Mouse (Mus musculus) gastrocnemius, adult 8-10 months (tissue): Measurements from ENCODE around the gene App. TPM values are rescaled to one million over a fixed set of nuclear protein-coding genes. Genes with fewer than 3 reads are reported as not detected.

Source experiments
- DNase-seq, 2 experiments: peaks; one replicate each; pipeline ENCODE4 v3.0.0; 2022; ENCODE audit warnings: low spot score in 2 of 2
- total RNA-seq, 4 experiments: library from RNA; stranded (reverse); gene quantifications; 2 replicates each; pipeline ENCODE4 v1.2.4; 2022

The App gene
- total RNA-seq, 4 experiments from 2014 or later: 55.2 to 84.5 (median 64.2) TPM

GRCm38 (mm10) chr16:85151681-85152080, 21.9 kb downstream of the App start:
- DNase-seq: no peak

DNA sequence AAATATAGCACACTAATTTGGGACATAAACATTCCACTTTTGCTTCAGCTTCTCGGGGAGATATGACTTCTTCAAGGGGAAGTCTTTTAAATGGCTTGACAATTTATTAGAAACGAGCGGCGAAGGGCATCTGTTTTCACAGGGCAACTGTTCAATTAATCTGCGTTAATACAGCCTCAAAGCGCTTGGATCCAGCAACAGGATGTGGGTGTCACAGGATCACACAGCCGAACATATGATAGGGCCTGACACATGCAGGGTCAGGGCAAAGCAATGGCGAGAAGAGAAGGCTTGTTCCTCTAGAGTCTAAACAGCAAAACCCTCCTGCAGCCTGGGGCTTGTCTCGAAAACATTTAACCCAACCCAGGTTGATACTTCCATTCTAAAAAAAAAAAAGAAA, 22.7 kb downstream of the App start:
- no peak for DNase-seq

GRCm38 (mm10) chr16:85149509-85149871, 24.1 kb downstream of the App start:
- DNase-seq: no peak

GRCm38 (mm10) chr16:85148615-85149508, 24.7 kb downstream of the App start:
- peak; percentile 41 to 52 for DNase-seq

DNA sequence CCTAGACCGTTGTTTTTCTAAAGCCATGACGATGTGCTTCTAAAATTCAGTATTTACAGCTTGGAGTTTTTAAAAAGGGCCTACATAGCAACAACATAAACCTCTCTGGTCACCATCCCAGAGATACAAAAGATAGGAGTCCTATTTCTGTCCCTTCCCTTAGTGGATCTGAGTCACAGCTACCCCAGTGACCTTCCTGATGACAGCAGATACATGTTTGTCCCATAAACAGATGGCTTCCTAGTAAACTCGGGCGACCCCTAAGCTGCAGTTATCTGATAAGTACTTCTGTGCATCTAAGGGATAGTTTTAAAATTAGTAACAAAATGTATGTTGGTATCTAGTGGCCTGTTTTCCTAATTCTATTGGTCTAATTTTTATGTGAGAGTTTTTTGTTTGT, 26.1 kb downstream of the App start:
- DNase-seq: no peak

DNA sequence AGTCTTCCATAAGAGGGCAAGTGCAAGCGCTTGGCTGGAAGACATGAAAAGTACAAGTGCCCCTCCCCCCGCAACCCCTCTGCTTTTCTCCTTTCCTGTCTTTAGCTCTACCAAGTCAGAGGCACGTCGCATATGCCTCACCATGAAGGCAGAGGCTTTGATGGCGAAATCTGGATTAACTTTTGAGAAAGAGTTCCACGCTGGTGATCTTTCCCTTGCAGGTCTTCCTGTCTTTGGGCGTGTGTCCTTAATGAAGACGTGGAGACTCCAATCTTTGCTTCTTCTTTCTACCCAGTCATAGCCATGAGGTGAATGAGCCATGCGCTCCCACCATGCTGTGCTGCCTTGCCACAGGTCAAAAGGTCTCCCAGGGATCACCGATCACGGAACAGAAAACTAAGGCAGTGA, 27.8 kb downstream of the App start:
- no peak for DNase-seq

DNA sequence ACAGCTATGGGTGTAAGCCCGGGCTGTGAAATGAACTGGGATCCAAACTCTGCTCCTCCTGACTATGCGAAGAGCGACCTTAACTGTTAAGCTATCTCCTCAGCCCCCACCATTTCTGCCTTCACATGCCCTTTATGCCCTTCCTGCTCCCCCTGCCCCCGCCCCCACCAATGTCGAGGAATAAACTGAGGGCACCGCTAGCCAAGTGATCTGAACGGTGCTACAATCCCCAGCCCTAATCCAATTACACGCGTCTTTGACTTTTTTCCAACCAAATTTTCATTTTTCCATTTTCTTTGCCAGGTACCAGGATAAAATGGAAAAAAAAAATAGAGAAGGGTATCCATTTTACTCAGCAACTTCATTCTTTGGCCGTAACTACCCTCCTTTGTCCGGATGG, 28.2 kb downstream of the App start:
- DNase-seq: no peak

DNA sequence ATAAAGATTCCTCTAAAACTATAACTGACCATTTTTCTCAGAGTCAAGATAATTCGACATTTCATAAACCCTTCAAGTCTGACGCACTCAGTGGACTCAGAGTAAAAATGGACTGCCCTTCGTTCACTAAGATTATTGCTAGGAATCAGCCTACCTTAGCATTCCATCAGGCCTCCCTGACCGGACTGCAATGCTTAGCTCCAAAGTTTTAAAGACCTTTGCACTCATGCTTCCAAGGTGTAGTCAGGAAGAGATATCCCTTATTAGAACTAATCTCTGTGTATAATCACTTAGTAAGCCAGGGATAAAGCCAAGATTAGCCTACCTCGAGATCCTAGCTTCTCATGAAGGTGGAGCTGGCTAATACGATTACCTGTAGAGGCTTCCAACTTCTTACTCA, 29.2 kb downstream of the App start:
- DNase-seq: no peak

DNA sequence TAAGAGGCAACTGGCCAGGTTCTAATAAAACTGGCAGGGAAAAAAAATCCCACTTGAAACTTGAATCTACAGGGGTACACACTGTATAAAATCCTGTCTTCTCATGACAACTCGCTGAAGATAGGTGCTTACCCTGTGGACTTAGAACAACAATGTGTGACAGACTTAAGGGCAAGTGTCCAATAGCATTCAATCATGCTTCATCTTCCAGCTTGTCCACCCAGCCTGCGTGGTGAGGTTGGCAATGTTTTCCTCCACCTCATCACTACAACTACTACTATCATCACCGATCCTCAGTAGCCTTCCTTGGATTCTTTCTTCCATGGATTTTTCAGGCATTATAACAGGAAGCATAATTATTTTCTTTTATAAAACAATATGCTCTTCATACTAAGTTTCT, 29.7 kb downstream of the App start:
- DNase-seq: no peak

- DNase-seq: no peak
These were observed 30.4 kb downstream of the App start for GRCm38 (mm10) chr16:85143188-85143587.

DNA sequence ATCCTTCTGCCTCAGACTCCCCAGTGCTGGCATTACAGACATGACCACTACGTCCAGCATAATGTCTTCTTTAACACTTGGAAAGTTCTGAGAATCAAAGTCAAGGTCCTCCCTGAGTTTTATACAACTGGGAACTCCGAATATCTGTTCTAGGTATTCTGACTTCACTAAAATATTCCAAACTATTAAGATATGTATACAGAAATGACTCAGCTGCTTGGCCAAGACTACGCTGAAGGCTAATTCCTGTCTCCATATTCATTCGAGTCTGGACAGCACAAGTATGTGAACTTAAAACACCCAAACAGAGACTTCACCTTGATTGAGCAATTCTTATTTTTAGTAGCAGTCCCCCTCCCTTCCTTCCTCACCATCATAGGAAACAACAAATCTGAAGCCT, 32.2 kb downstream of the App start:
- DNase-seq: no peak

GRCm38 (mm10) chr16:85139178-85139604, 34.4 kb downstream of the App start:
- no peak for DNase-seq

DNA sequence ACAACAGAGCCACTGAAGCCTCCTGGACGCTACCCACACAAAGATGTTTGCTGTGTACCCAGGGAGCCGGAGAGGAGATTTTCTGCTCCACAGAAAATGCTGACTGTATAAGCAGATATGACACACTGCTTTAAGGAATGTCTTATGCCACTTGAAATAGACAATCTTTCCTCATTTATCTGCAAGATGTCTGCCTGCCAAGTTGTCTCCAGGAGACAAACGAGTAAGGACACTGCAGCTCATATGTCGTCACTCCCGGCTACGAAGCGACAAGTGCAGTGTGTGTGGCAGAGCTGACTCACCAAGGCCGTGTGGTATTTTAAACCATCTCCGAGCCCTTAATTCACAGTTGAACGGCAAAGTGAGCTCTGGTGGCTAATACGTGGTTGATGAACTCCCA, 36.2 kb downstream of the App start:
- no peak for DNase-seq

GRCm38 (mm10) chr16:85136046-85136445, 37.5 kb downstream of the App start:
- DNase-seq: no peak

DNA sequence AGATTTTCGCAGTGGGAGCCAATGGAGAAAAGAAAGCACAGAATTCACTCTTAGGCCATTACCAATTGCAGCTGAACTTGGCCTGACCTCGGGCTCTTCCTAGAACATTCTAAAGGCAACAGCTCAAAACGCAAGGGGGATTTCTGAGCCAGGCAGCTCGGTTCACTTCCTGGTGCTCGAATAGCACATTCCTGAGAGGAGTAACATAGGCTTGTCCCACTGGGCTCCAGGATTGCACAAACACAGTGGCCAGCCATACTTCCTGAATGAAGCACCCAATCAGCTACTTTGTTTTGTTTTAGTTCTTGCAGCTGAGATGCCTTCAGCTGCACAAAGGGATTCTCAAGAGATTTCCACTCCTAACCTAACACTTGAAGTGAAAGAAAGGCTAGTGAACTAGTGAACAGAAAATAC, 40.1 kb downstream of the App start:
- DNase-seq: peak; percentile 60 to 65

- DNase-seq: no peak
These were observed 40.5 kb downstream of the App start for GRCm38 (mm10) chr16:85133057-85133456.

- no peak for DNase-seq
These were observed 41.4 kb downstream of the App start for GRCm38 (mm10) chr16:85132182-85132581.

DNA sequence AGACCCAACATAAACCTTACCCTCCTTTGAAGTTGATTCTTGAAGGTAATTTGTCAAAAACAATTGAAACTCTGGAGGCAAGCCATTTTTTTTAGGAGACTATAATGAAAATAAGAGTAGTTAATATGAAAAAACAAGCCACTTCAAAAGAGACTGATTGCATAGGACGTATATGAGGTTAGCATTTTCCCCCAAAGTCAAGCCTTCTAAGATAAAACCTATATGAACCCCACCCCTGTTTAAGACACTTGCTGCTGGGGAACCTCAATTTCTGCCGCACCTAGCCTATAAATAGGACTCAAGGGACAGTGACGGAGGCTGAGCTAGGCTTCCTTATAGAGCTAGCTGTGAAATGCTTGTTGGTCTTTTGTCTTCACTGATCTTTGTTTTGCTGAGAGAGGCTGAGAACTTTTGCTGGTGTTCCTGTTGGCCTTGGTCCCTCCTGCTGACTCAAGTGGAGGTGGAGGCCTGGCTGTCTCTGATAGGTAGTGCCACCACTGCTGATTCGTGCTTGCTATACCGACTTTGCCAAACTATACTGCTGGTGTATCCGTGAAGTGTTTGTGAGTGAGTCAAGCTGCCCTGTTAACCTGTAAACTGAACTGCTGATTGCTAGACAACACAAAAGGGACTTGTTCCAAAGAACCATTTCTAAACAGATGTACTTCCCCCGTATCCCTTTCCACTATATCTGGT, 42.6 kb downstream of the App start:
- DNase-seq: no peak

DNA sequence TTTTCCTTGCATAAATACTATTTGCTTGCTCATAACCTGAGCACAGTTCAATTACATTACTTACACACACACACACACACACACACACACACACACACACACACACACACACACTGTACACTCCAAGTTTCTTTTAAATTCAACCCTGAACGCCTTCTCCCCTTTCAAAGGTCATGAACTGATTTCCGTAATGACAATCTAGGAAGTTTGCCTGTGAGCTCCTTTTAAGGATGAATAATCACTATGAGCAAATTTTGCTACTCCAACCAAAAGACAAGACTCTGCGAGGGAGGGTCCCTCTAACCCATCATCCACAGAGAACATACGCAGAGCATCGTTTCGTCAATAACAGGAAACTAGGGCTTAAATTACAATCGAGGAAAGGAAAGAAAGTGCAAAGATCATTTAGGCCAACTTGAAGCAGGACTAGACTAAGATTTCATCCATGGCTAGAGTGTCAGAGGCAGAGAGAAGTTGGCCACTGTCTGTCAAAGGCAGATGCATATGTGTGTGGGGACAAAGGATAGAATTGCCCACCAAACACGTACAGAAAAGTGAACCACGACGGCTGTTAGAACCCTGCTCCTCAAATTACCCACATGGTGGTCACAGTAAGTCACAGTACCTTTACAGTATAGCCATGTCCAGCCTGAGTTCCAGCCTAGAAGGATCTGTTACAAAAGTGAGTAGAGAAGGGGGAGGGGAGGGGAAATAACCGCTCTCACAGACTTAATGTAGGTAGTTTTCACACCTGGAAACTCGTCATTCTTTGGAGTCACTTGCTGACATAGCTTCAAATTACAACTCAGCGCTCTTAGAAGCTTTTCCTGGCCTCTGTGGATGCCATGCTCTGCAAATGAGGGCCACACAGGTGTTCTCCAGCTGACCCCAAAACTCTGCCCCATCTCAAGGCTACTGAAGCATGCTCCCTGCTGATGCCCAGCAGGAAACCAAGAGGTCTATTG, 44.6 kb downstream of the App start:
- DNase-seq: no peak

DNA sequence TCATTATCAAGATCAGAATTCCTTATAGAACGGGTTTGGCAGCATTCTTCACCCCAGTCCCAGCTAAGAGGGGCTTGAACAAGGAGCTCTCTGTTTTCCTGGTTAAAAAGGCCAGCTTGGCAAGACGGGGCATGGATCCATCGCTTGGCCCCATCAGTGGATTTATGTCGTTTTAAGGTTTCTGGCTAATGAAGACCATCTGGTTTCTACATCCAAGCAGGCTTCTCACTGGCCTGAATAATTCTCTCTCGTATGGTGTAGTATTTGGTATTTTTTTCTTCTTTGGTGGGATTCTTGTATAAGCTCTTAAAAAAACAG, 45.3 kb downstream of the App start:
- no peak for DNase-seq

DNA sequence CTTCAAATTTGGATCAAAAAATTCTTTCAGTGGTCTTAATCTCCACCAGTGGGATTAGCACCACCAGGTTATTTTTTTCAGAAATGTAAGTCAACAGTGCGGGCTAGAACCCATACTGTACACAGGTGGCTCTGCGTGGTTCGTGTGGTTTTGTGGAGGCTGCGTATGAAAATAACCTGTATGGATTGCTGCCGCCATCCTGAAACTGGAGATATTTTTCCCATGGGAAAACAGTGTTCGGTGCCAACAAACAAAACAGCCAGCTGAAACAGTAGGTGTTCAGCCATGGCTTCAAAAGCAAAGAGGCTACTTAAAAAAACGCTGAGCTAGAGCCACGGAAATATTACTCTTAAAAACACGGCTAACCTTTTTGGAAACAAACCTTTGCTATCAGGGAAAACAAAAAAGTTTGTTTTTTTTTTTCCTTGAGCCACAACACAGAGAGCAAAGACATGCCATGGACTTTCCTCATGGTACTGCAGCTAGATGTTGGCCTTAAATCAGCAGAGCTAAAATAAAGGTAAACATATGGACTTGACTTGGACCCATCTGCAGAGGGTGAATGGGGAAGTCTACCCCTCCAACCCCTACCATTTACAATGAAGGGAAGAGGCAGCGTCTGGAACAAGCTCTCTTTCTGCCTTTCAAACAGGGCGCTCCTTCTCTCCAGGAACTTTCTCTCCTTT, 45.8 kb downstream of the App start:
- no peak for DNase-seq
